Mouse (Mus musculus) frontal cortex, adult (tissue): Measurements from ENCODE around the gene Tubb2a.

Source experiments
- ATAC-seq: cut with Nextera tagmentation; 2 replicates; pipeline ENCODE4 v1.9.2; 2017; ENCODE audit warnings: mild to moderate bottlenecking, moderate library complexity, mixed read lengths; ENCODE audit not compliant: low TSS enrichment

Tubb2a gene

DNA sequence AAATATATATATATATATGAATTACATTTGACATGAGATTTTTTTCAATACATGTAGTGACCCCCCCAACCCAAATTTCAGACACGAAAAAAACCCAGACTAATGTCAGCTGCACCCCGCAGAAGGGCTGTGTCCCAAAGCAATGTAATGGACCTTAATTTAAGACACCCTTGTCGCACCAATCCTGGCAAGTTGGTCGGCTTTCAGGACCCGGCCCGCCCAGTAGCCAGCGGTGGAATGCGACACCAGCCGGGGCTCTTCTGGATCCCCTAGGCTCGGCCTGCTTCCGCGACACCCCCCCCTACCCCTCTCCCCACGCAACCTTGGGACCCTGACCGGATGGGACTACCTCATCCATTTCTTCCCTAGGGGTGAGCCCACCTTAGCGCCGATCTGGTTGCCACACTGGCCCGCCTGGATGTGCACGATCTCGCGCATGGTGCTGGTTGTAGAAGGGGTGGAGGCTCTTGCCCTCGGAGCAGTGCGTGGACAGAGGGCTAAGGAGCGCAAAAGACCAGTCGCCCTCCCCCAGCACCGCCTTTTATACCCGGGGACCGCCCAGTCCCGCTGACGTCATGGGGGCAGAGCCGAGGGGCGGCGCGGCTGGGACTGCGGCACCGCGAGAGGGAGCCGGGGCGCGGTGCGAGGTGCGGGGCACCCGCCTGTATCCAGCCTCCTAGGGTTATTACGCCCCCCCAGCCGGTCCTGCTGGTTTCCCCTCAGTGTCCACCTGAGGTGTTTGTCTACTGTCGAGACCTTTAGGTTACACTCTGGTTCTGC is at the start of gene Tubb2a:
Tubb2a (minus strand) TSS at position 516 of the 780 bp plus-strand sequence.
- ATAC-seq, result peak; percentile 80

DNA sequence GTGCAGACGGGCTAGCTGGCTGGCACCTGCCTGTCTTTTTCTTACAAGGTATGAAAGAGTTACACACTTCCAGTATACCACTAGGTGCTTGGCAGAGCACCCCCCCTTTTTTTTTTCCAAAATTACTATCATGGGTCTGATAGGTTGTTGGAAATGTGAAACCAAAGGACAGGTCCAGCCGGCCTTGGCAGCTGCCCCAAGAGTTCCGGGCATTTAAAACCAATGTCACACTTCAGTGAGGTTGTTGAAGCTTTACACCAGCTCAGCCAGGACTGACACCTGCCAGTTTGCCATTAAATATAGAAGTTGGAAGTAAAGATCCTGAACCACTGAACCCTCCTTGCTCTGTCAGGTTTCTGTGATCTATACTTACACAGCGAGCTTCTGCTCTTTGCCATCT is 47.9 kb upstream of the Tubb2a start:
- ATAC-seq, result no peak

DNA sequence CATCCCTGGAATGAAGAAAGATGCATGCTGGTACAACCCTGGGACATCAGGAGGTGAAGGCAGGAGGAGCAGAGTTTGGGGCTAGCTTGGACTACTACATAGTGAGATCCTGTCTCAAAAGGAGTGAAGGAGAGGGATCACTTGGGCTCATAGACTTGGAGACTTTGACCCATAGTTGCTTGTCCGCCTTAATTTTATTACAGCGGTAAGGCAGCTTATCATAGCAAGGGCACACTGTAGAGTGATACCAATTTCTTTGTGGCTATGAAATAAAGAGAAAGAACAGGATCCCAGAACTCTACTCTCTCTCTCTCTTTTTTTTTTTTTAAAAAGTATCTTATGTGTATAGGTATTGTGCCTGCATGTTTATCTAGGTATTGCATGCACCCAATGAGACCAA is 42.7 kb upstream of the Tubb2a start:
- ATAC-seq, result no peak

DNA sequence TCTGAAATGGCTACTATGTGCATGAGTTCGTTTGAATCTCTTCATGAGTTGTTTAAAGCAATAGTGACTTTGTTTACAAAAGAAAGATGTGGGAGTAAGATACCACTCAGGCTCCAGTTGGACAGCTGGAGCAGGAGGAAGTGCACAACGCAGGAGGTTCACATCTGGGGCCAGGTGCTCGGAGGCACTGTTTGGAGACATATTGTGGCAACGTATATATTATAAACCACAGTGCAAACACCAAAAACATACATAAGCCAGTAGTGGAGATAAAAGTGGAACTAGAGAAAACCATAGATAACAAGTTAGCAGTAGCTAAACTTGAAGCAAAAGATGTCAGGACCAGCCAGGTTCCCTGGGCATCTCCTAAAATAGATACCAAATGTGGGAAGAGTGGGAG is 41.6 kb upstream of the Tubb2a start:
- no peak for ATAC-seq

DNA sequence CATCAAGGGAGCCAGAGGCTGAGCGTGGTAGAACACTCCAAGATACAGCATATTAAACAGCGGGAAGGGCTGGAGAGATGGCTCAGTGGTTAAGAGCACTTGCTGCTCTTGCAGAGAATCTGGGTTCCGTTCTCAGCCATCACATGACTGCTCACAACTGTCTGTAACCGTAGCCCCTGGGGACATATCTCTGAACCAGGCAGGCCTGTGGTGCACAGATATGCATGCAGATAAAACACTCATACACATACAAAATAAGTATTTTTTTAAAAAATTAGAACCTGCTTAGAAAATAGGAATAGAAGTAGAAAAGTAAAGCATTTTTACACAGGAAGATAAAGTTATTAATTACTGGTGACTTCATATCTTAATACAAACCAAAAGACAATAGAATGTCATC is 41.0 kb upstream of the Tubb2a start:
- ATAC-seq, result no peak

DNA sequence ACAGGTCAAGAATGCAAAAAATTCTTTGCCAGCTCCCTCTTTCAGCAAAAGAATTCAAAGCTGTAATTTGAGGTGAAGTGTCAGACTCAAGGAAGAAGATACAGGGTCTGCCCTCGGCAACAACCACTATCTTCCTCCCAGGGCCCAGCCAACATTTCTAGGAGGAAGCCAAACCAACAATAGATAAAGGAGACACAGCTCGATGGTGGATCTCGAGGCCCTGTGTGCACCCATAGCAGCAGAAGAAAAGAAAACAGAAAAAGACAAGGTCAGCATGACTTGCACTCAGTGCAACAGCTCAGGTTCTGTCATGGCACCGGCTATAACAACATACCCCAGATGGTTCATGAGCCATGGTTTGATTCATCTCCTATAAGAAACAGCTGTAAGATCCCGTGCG is 38.7 kb upstream of the Tubb2a start:
- no peak for ATAC-seq

DNA sequence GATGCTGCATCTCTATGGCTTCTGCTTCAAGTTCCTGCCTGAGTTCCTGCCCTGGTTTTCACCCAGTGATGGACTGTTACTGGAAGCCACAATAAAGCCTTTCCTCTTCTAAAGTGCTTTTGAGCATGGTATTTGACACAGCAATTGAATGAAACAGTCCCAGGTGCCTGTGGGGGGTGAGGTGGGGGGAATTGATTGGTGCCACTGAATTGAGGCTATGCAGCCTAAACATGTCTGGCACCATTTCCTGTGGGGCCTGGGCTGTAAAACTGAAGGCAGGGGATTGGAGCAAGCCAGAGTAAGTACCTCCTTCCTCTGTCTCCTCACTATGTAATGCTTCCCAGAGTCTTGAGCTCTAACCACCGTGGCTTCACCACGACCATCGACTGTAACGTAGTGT is 36.8 kb upstream of the Tubb2a start:
- ATAC-seq, result no peak

DNA sequence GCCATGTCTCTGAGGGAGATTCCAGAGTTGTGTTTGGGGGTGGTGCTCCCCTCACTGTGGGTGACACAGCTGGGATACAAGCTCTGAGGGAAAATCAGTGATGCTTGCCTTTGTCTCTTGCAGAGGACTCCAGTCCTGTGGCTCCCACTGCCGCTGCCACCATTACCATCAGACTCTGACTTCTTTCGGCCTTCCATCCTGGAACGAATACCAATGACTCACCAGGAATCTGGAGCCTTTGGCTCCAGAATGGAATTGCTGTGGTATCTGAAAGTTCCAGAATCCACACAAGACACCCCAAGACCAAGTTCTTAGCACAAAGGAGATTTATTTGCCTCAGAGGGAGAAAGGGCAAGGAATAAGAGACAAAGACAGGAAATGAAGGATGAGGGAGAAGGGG is 35.3 kb upstream of the Tubb2a start:
- no peak for ATAC-seq

DNA sequence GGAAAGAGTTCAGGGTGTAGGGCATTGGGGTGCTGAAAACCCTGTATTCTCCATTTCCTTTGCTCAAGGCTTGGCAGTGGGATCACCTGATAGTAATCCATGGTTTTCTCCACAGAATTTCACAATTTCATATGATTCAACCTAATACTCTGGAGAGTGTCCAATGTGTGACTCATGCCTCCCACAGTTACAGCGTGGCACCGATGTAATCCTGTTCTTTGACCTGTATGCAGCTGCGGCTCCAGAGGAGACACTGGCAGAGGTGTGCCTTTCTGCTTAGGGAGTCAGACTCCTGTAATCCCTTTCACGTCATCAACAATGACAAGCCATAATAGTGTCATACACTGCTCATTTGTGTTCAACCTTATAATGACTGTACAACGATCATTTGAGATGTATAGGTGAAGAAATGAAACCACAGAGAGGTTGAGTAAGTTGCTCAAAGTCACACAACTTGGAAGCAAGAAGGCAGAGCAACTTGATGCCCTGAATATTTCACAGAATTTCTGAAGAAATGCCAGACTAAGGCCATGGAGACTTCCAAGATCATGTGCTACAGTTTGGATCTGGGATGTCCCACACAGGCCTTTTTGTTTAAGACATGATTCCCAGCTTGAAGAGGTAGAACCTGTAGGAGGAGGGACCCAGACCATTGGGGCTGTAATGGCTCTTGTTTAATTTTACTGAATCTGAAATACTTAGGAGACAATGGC is 34.7 kb upstream of the Tubb2a start:
- peak; percentile 32; the same call in 1 of the 2 replicates for ATAC-seq

DNA sequence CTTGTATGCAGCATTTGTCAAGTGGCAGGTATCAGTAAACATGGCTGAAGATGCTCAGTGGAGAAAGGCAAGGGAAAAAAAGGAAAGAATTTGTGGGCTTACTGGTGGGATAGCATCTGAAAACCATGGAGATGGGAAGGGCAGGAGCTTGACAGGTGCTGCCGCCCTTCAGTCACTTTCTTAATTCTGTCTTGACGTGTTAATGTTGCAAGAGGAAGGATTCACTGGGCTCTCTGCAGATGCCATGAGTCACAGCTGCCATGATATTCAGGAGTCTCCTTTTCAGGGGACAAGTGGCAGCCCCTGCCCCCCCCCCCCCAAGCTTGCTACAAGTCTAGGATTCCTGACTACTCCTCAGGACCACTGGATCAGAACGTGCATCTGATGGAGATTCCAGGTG is 34.1 kb upstream of the Tubb2a start:
- no peak for ATAC-seq

DNA sequence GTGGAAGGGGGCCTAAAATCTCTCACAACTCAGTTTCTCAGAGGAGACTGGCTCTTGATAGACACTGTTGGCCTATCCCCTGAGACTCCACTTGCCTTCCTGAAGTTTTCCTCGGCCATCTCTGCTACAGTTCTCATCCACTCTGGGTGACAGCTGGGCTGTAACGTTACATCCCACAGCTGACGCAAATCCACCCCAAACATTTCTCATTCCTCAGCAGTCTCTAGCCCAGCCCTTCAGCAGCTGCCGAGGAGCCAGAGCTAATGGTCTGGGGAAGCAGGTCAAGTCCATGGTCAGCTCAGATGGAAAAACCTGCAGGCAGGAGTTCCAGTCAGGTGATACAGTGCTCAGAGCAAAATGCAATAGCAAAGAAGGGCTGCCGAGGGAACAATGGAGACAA is 33.2 kb upstream of the Tubb2a start:
- ATAC-seq, result 0 out of 2 replicates have a peak, but pooled peaks have one; percentile 48

DNA sequence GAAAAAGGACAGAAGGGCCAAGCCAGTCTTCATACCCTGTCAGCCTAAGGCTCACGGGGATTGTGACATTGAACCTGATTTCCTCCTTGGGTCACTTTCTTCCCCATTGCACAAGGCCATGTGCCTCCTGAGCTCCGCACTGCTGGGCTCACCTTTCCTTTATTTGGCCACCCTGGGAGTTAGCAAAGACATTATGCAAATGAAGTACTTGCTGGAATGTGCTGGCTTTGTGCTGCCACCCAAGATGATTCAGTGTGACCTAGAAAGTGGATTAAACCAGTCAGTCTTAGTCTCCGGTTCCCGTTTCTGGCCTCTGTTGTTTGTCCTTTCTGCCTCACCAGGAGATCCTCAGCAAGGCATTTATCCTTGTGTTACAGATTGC is 31.9 kb upstream of the Tubb2a start:
- ATAC-seq, result peak; percentile 62; the same call in 1 of the 2 replicates

DNA sequence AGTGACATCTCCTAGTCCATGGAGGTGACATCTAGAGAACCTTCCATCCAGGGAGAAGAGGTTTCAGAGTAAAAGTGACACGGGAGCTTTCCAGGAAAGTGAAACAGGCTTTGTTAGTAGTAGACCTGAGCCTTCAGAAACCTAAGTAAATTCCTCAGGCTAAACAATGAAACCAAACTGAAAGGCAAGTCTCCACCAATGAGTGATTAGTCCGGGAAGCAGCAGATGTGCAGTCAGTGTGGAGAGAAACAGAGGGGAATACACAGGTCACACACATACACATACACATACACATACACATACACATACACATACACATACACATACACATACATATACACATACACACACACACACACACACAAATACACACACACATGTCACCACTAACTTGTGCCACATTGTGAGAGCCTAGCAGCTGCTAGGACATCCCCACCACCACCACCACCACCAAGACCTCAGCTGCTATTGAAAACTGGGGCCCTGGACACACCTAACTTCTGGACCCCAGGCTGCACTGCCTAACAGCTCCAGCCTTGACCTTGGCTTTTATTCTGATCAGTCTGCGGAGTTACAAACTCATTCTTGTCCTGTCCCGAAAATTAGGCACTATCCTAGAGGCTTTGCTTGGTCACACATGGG is 31.3 kb upstream of the Tubb2a start:
- no peak for ATAC-seq

DNA sequence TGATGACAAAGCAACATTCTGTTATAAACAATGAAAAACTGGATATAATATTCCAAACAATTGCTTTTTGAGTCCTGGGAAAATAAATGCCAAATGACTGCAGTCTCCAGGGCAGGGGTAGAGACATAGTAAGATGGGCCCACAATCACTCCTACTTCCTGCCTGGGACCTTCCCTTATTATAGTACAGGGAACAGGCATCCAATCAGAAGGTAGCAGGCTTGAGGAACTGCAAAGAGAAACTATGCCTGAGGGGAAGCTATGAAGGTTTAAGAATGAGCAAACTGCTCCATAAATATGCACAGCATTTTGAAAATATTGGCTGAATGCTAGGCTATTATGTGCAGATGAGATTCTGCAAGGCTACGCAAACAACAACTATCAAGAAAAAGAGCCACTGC is 29.2 kb upstream of the Tubb2a start:
- no peak for ATAC-seq

DNA sequence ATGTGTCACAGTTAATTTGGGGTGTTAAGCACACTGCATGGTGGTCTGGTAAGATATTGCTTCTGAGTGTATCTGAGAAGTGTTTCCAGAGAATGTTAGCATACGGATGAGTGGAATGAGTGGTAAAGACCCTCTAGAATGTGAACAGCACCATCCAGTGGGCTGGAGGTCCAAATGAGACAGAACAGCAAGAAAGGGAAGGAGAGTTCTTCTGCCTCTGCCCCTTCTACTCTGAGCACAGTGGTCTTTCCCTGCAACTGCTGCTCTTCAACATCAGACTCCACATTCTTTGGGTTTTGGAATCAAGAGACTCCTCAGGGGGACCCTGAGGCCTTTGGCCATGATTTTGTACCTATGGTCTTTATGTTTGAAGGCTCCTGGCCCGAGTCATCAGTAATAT is 28.4 kb upstream of the Tubb2a start:
- ATAC-seq, result no peak

DNA sequence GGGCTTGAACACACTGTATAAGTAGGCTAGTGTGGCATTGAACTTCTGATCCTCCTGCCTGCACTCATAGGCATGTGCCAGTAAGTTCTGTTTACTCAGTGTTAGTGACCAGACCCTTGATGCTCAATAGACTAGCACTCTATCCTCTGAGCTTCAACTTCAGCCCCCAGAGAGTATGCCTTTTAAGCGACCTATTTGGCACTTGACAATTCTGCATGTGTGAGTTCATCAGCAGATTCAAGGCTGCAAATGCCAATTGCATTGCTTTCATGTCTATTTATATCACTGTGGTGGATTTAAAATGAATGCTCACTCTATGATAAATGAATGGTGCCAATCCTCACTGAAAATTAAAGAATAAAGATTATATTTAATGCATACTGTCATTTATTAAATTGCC is 27.6 kb upstream of the Tubb2a start:
- no peak for ATAC-seq

DNA sequence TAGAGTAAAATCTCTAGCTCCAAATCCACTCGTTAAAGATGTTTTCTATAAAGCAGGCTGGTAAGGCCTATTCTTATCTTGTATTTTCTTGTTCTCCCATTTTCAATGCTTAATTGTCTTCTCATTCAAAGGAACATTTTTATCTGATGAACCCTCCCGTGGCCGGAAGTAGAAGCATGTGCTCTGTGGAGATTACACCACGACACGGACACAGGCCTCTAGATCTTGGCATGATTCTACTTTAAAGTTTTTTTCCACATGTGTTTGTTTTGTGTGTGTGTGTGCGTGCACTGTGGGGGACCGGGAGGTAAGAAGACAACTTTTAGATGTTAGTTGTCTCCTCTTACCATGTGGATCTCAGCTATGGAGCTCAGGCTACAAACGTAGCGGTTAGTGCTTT is 24.1 kb upstream of the Tubb2a start:
- ATAC-seq, result no peak

DNA sequence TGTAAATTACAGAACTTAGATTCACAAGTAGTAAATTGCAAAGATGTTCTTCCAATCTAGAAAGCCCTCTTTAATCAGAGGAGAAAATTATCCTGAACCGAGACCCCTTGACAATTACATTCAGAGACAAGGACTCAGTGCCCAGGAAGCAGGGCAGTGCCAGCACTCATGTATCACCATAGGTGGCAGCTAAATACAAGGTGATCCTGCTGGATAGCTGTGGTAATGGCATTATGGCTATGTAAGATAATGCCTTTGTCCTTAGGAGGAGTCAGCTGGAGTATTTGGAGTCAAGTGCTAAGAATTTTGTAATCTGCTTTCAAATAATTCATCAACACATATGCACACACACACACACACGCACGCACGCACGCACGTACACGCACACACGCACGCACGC is 23.4 kb upstream of the Tubb2a start:
- no peak for ATAC-seq

DNA sequence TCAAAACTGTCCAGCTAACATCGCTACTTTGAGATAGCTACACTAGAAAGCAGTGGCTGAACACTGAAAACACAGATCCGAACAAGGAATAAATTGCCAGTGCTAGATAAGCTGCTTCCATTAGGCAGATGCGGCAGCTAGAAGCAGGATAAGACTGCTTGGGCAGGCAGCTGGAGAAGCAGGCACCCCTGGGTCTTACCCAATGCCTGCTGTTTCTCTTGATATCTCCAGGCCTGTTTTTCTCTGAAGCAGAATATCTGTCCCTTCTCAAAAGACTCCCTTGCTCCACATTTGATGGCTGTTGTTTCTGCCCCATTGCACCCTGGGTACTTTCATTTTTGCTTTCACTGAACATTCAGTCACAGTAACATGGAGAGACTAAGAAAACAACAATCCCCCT is 22.9 kb upstream of the Tubb2a start:
- no peak for ATAC-seq

DNA sequence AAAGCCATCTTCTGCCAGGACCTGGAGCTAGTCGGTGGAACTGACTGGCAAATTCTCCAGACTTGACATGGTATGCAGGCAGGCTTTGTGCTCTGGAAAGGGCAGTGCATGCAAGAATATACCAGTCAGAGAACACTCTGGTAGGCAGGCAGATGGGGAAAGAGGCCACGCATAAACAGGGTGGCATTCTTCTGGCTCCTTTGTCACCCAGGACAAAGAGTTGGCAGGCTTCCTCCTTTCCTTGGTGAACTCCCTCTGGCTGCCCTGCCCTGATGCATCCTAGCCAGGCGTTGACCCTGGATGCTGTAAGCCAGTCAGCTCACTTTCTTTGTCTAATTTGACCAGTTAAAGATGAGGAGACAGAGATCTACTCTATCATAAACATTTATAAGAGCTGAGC is 19.3 kb upstream of the Tubb2a start:
- ATAC-seq, result no peak

DNA sequence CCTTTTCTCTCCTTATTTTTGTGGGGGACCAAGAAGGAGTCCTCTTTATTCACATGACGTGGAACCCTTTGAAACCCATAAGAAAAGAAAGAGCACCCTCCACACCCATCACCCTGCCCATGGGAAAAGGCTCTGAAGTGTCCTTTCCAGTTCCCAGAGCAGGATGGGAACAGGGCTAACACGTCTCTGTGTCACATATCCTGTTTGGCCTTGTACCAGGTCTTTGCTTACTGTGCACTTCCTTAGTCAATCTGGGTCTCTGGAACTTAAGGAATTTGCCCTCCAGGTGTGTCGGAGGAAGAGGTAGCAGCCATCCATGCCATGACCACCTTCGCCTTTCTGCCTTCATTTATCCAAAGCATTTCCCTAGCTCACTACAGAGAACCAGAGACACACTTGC is 18.6 kb upstream of the Tubb2a start:
- ATAC-seq, result peak; percentile 36

DNA sequence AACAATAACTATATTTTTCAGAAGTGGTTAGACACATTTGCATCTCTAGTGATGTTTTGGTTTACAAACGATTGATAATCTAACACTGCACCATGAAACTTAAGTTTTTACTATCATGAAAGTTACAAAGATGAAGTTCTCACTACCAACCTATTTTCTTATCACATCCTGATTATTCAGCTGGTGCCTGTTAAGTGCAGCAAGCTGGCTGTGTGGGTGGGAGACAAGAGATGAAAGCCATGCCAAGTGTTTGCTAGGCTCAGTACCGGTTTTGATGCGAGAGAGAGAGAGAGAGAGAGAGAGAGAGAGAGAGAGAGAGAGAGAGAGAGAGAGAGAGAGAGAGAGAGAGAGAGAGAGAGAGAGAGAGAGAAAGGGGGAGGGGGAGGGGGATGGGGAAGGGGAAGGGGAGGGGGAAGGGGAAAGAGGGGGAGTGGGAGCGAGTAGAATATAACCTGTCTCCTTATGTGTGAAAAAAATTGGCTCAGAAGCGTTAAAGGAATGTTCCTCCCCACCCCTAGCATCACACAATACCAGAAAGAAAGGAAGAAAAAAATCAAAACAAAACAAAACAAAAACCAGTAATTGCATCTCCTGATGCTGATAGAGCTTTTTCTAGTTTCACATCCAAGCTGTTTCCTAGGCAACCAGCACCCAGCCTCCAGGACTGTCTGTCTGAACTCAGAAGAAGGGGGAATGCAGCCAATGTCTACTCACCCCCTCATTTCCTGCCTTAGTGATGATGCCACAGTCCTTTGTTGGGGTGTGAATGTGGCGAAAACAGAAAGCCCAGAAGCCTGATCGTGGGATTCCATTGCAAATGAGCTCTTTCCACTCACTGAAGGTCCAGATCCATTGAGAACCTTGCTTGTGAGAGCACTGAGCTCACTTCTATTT is 18.0 kb upstream of the Tubb2a start:
- peak; percentile 99 for ATAC-seq
